Mouse (Mus musculus): ENCODE data around the gene Fcgr4.

- TF ChIP-seq CTCF (IDR thresholded peaks at IDR 0.05; ENCODE audit: extremely low read depth, insufficient read depth, insufficient read length, insufficient replicate concordance) (no peak), POLR2A (IDR thresholded peaks at IDR 0.05; ENCODE audit: low read depth, low read length) (no peak)
Measured at GRCm38 (mm10) chr1:171037861-171038721, 19.4 kb downstream of the Fcgr4 start.

All from spleen, adult 2 months (tissue).